Mouse (Mus musculus) lung, postnatal 25 days (tissue): ENCODE measurements around the gene Sbf1.

ENCODE experiments used
- DNase-seq: peaks from one replicate; pipeline ENCODE4 v3.0.0; 2022; ENCODE audit warnings: low spot score

Sbf1 gene

GRCm38 (mm10) chr15:89315190-89315731 is at the start of gene Sbf1:
Sbf1 (minus strand) TSS chr15:89315311.
- DNase-seq = peak; percentile 99

- peak; percentile 81 for DNase-seq
These were observed 47.9 kb upstream of the Sbf1 start for GRCm38 (mm10) chr15:89363051-89363450.

GRCm38 (mm10) chr15:89358784-89359183 is 43.7 kb upstream of the Sbf1 start:
- no peak for DNase-seq

- peak; percentile 61 for DNase-seq
These were observed 41.3 kb upstream of the Sbf1 start for GRCm38 (mm10) chr15:89356372-89356771.

- DNase-seq = peak; percentile 95
These were observed 40.4 kb upstream of the Sbf1 start, which contains the start of the genes Lmf2 and Ncaph2 for GRCm38 (mm10) chr15:89355241-89356187. Lmf2 (minus strand) TSS chr15:89355659. Ncaph2 (plus strand) TSS chr15:89355719.

- DNase-seq = no peak
These were observed 39.3 kb upstream of the Sbf1 start for GRCm38 (mm10) chr15:89354455-89354854.

GRCm38 (mm10) chr15:89353837-89354236 is 38.7 kb upstream of the Sbf1 start:
- no peak for DNase-seq

GRCm38 (mm10) chr15:89352795-89353194 is 37.7 kb upstream of the Sbf1 start:
- DNase-seq = no peak

- DNase-seq = no peak
These were observed 36.9 kb upstream of the Sbf1 start for GRCm38 (mm10) chr15:89352054-89352453.

- DNase-seq = no peak
These were observed 36.2 kb upstream of the Sbf1 start for GRCm38 (mm10) chr15:89351302-89351701.

GRCm38 (mm10) chr15:89350447-89350846 is 35.3 kb upstream of the Sbf1 start:
- peak; percentile 32 for DNase-seq

- no peak for DNase-seq
These were observed 28.2 kb upstream of the Sbf1 start for GRCm38 (mm10) chr15:89343325-89343724.

GRCm38 (mm10) chr15:89341678-89342077 is 26.6 kb upstream of the Sbf1 start:
- DNase-seq = no peak

GRCm38 (mm10) chr15:89340136-89340535 is 25.0 kb upstream of the Sbf1 start:
- no peak for DNase-seq

GRCm38 (mm10) chr15:89339696-89340095 is 24.6 kb upstream of the Sbf1 start:
- no peak for DNase-seq

GRCm38 (mm10) chr15:89336422-89336821 is 21.3 kb upstream of the Sbf1 start:
- no peak for DNase-seq

- no peak for DNase-seq
These were observed 19.8 kb upstream of the Sbf1 start for GRCm38 (mm10) chr15:89334774-89335537.

GRCm38 (mm10) chr15:89334271-89334670 is 19.2 kb upstream of the Sbf1 start, which contains the start of gene Miox:
Miox (plus strand) TSS chr15:89334398.
- no peak for DNase-seq

GRCm38 (mm10) chr15:89326441-89326840 is 11.3 kb upstream of the Sbf1 start:
- DNase-seq = no peak

- no peak for DNase-seq
These were observed 8.5 kb upstream of the Sbf1 start for GRCm38 (mm10) chr15:89323656-89324055.

- no peak for DNase-seq
These were observed 7.8 kb upstream of the Sbf1 start, which contains the start of gene Adm2 for GRCm38 (mm10) chr15:89322670-89323522. Adm2 (plus strand) TSS chr15:89322720.
